Mouse (Mus musculus): ENCODE measurements around the gene Chchd6. TPM values are rescaled to one million over a fixed set of nuclear protein-coding genes. Genes with fewer than 3 reads are reported as not detected.

Gene Chchd6
- 10 to 100 TPM; 29.2 to 34.1 TPM for total RNA-seq (2021)
- long read RNA-seq, experiment 1, transcript Chchd6-201 (8 exons, 1,121 nt): major isoform, 65 of 76 reads
- long read RNA-seq, experiment 1, partial matches to known transcripts: 7 of 76 reads
- long read RNA-seq, experiment 1, other reads (novel, unspliced or antisense): 1 of 76 reads
- long read RNA-seq, experiment 2, transcript Chchd6-201 (8 exons, 1,121 nt): major isoform, 48 of 50 reads
- long read RNA-seq, experiment 2, partial matches to known transcripts: 1 of 50 reads
- long read RNA-seq, experiment 2, other reads (novel, unspliced or antisense): 1 of 50 reads

- DNase-seq: peak; percentile 96
These were observed at the start of gene Chchd6 for GRCm38 (mm10) chr6:89595018-89595776. Gene Chchd6 (minus strand): TSS chr6:89595652.

- peak; percentile 95 for DNase-seq
These were observed 49.0 kb upstream of the Chchd6 start for GRCm38 (mm10) chr6:89644271-89645075.

GRCm38 (mm10) chr6:89643798-89644270 lies 48.4 kb upstream of the Chchd6 start, which contains the start of gene Txnrd3:
Gene Txnrd3 (plus strand): TSS chr6:89643988.
- DNase-seq: peak; percentile 98

GRCm38 (mm10) chr6:89639025-89639424 lies 43.6 kb upstream of the Chchd6 start:
- DNase-seq: peak; percentile 70

- no peak for DNase-seq
These were observed 42.5 kb upstream of the Chchd6 start for GRCm38 (mm10) chr6:89637977-89638376.

GRCm38 (mm10) chr6:89634400-89634799 lies 38.9 kb upstream of the Chchd6 start:
- DNase-seq: peak; percentile 51

GRCm38 (mm10) chr6:89633115-89633514 lies 37.7 kb upstream of the Chchd6 start:
- no peak for DNase-seq

GRCm38 (mm10) chr6:89631809-89632562 lies 36.5 kb upstream of the Chchd6 start:
- peak; percentile 81 for DNase-seq

- DNase-seq: no peak
These were observed 32.8 kb upstream of the Chchd6 start for GRCm38 (mm10) chr6:89628045-89628785.

- no peak for DNase-seq
These were observed 27.2 kb upstream of the Chchd6 start for GRCm38 (mm10) chr6:89622647-89623046.

GRCm38 (mm10) chr6:89615373-89615755 lies 19.9 kb upstream of the Chchd6 start:
- no peak for DNase-seq

GRCm38 (mm10) chr6:89614596-89615372 lies 19.3 kb upstream of the Chchd6 start:
- DNase-seq: no peak

GRCm38 (mm10) chr6:89614107-89614471 lies 18.6 kb upstream of the Chchd6 start:
- no peak for DNase-seq

GRCm38 (mm10) chr6:89613336-89614106 lies 18.1 kb upstream of the Chchd6 start:
- DNase-seq: no peak

- DNase-seq: no peak
These were observed 12.5 kb upstream of the Chchd6 start for GRCm38 (mm10) chr6:89607999-89608398.

GRCm38 (mm10) chr6:89606096-89606495 lies 10.6 kb upstream of the Chchd6 start:
- DNase-seq: no peak

- no peak for DNase-seq
These were observed 1.1 kb upstream of the Chchd6 start for GRCm38 (mm10) chr6:89596510-89596909.

GRCm38 (mm10) chr6:89595777-89596146 lies 310 bp upstream of the Chchd6 start:
- no peak for DNase-seq

- no peak for DNase-seq
These were observed 3.4 kb downstream of the Chchd6 start for GRCm38 (mm10) chr6:89592016-89592415.

GRCm38 (mm10) chr6:89591531-89591930 lies 3.9 kb downstream of the Chchd6 start:
- no peak for DNase-seq

All from adrenal gland, postnatal 10 days (tissue).